Mouse (Mus musculus) thymus, postnatal 0 days (tissue): ENCODE data around the gene Smo. TPM values are rescaled to one million over a fixed set of nuclear protein-coding genes. Genes with fewer than 3 reads are reported as not detected.
"Not testable (repeated sequence)": the region's sequence is repeated elsewhere in the genome, so short reads cannot be mapped to it uniquely, and the experiment has no call there.

ENCODE experiments used
- DNase-seq: peaks from one replicate; pipeline ENCODE4 v3.0.0-alpha.2; 2015; ENCODE audit warnings: low spot score
- polyA plus RNA-seq: library from polyadenylated mRNA; unstranded; fragments of >200 nt; fragmentation: Nextera tagmentation; extraction: Ambion mirVana; gene quantifications from 2 replicates; pipeline ENCODE4 v1.2.1, GENCODE M21; 2015

The Smo gene
- polyA plus RNA-seq, 1 experiment from 2014 or later, result 18.1 TPM

DNA sequence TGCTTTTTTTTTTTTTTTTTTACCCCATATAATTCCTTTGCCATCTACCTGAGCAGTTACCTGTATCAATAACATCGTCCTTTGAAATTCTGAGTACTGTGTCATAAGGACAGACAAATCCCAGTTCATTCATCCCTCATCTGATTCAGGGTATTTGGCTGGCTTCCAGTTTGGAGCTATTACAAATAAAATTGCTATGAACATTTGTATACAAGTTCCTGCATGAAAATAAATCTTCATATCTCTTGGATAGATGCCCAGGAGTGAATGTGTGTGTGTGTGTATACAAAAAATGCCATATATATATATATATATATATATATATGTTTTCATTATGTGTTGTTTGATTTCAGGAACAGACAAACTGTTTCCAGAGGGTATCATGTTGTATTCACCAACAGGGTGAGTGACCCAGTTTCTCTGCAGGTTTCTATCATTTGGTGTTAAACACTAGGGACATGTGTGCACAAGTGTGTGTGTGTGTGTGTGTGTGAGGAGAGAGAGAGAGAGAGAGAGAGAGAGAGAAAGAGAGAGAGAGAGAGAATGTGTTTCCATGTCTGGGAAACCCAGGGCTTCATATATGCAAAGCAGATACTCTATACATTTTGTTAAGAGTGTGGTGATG, 8.6 kb upstream of the Smo start:
- DNase-seq, result no peak

DNA sequence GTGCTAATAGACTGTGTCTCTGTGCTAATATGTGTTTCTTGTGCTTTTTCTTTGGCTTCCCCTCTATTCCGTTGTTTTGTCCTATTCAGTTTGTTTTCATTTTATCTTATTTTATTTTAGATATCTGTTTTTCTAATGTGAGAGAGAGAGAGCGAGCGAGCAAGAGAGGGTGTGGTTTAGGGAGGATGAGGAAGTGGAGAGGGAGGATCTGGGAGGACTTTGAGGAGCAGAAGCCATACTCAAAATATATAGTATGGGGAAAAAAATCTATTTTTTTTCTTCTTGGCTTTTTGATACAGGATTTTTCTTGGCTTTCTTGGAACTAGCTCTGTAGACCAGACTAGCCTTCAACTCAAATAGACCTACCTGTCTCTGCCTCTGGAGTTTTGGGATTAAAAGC, 7.3 kb upstream of the Smo start:
- no peak for DNase-seq

DNA sequence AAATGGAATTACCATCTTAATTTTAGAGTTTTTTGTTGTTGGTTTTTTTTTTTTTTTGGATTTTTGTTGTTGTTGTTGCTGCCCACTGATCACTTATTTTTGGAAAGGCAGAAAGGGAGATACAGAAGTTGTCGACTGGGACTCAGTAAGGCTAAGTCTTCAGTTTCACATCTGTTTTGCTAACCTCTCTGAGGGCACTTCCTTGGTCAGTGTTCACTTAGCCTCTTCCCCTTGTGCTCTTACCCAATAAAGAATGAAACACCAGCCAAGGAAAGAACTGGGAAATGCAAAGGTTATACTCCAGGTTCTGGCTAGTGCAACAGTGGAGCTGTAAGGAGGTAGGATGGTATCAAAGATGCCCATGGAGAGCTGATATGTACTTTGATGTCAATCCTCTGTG, 5.8 kb upstream of the Smo start:
- DNase-seq, result no peak

DNA sequence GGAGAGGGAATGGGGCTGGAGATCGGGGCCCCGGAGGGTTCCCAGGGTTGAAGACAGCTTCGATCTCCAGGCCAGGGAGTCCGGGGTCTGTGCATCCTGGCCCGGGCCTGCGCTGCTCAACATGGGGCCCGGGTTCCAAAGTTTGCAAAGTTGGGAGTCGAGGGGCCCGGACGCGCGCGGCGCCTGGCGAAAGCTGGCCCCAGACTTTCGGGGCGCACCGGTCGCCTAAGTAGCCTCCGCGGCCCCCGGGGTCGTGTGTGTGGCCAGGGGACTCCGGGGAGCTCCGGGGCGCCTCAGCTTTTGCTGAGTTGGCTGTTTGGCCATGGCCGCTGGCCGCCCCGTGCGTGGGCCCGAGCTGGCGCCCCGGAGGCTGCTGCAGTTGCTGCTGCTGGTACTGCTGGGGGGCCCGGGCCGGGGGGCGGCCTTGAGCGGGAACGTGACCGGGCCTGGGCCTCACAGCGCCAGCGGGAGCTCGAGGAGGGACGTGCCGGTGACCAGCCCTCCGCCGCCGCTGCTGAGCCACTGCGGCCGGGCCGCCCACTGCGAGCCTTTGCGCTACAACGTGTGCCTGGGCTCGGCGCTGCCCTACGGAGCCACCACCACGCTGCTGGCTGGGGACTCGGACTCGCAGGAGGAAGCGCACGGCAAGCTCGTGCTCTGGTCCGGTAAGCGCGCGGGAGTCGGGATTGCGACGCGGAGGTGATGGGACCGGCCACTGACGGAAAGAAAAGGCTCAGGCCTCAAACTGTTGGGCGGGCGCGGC, 567 bp downstream of the Smo start:
- DNase-seq, result peak; percentile 50

DNA sequence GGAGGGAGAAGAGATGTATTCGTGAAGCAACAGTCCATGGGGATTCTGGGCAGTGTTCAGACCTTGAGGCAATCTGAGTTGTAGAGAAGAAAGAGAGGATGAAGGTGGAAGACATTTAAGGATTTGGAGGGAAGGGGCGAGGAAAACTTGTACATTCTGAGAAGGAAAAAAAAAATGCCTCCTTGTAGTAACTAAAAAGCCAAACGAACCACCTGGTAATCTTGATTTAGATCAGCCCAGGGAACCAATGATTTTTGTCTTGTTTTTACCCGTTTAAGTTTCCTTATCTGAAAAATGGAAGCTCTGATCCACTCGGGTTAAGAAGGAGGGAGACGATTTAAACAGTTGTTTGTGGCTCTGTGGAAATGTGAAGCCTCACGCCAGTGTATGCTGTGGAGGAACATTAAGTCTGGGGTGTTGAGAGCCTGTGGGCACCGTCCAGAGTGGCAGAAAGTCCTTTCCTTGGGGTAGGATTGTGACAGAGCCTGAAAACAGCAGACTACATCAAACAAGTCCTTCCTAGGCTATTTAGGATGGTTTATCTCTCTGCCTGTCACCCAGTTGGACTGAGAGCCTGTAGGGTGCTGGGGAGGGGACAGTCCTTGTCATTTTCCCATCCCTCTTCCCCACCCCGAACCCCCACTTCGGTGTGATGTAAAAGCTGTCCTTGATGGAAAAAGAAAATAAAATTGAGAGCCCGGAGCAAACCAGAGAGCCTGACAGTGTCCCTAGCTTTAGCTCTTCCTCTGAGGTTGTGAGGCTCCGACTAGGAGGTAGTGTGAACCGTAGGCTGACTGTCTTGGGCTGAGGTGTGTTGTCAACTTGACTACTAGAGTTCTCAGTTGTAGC, 1.5 kb downstream of the Smo start:
- peak; percentile 27 for DNase-seq

DNA sequence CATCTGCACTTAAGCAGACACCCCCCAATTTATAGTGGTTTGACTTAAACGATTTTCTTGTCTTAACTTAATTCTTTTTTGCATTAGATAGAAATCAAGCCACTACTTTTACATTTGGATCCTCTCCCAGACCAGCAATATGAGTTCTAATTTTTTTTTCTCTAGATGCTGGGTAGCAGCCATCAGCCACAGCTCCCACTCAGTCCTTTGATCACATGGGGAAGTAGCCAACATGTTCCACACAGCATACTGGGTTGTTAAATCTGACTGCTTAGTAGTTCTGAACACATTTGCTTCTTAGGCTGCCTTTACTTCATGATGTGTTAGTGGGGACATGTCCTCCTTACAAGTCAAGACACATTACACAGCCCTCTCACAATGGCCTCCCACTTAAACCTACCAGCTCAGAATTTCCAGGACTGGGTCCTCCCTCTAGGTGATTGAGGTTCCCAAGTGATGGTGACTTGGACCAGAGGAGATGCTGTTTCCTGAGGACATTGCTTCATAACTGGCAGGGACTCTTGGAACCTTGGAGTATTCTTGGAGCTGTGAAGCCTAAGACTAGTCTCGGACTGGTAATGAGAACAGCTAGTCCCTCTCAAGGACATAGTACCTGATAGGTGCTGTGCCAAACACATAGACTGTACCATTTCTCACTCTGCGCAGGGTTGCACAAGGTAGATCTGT, 16.3 kb downstream of the Smo start:
- no peak for DNase-seq

DNA sequence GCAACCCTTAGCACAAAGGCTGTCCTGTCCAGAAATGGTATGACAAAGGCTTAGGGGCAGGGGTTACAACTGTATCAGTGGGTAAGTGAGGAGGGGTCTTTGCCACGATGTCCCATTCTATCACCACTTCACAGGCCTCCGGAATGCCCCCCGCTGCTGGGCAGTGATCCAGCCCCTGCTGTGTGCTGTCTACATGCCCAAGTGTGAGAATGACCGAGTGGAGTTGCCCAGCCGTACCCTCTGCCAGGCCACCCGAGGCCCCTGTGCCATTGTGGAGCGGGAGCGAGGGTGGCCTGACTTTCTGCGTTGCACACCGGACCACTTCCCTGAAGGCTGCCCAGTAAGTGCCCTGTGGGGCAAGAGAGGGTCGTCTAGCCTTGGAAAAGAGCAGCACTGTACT, 18.0 kb downstream of the Smo start:
- no peak for DNase-seq

DNA sequence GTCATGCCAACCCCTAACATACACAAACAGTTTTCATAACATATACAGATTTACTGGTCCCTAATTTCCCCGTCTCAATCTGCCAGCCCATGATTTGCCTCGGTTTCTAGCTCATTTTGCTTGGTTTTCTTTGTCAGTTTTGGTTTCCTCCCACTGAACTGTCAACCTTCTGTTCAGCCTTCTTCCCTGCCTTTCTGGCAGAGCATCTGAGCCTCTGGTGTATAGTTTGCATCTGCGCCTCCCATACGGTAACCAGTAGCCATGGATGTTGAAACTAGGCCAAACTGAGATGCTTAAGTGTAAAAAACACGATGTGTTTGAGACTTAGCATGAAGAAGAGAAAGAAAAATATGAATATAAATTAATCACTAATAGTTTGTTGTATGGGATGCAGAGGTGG, 20.7 kb downstream of the Smo start:
- DNase-seq, result no peak

DNA sequence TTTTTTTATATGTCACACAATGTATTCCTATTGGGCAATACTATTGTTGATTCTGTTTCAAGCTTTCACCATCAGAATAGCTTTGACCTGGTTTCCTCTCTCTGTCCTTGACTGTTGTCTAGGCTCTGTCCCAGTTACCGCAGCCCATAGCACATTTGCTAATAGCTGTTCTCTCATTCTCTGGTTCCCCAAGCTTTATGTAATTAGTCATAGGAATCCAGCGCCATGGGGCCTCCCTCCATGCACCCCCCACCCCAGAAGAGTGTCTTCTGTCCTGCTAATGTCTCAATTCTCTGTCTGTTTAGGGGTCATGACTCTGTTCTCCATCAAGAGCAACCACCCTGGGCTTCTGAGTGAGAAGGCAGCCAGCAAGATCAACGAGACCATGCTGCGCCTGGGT, 21.2 kb downstream of the Smo start:
- no peak for DNase-seq

DNA sequence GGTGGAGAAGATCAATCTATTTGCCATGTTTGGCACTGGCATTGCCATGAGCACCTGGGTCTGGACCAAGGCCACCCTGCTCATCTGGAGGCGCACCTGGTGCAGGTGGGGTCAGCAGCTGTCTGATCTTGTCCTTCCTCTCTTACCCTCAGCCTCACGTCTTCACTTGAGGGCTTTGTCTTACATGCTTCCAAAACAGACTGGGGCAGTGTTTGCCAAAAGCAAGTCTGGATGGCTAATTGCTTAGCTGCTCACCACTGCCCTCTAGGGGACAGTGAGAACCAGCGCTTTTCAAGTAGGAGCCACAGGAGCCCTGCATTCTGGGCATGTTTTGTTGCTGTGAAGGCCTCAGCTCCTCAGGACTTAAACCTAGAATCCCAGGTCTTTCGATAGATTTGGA, 23.1 kb downstream of the Smo start:
- peak; percentile 78 for DNase-seq

DNA sequence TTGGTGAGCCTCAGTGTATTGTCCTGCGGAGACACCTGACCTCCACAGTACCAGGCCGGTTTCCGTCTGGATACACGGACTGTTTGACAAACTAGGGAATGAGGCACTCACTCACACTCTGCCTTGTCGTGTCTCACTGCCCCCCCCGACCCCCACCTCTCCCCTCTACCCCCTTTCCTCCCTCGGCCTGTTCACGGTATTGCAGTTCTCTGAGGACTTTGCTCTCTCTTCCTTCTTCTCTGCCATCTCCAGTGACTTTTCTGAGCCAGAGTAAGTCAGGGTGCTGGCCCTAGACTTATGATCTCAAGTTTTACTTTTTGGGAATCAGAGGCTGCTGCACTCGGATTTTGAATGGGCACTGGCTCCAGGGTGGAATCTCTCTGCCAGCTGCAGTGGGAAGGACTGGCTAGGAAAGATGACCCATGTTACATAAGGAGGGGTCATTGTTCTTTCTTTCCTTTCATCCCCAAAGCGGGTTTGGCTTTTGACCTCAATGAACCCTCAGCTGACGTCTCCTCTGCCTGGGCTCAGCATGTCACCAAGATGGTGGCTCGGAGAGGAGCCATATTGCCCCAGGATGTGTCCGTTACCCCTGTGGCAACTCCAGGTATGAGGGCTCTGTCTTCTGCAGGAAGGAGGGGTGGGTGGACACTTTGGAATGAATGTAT, 23.8 kb downstream of the Smo start:
- DNase-seq, result no peak

DNA sequence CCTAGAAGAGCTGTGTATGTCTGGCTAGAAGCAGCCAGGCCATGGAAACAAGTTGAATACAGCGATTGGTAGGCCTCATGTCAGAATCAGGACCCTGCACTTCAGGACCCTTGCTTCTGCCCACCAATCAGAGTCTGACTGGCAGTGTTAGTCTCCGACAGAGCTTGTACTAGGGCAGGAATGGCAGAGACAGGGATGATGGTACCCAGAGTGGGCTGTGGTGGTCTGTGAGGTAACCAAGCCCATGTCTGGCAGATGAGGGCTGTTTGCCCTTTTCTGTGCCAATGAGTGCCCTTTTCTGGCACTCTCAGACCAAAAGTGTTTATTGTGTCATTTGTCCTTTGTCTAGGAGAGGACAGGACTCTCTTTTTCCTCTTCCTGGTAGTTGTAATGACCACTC, 25.1 kb downstream of the Smo start:
- DNase-seq, result not testable (repeated sequence)

DNA sequence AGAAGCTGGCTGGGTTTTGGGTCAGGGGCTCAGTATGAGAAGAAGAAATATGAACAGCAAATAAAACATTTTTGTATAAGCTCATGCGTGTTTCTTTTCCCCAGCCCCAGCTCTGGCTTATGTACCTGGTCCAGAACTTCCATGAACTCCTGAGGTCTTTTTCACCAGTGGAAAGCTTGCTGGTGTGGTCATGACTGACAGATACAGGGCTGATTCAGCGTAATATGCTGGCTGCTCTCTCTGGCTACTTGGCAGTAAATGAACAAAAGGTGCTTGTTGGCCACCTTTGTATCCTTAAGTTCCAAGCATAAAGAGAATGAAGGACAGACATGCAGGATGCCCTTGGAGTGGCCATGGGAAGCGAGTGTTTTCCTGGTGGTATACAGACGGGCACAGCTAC, 26.0 kb downstream of the Smo start:
- no peak for DNase-seq

DNA sequence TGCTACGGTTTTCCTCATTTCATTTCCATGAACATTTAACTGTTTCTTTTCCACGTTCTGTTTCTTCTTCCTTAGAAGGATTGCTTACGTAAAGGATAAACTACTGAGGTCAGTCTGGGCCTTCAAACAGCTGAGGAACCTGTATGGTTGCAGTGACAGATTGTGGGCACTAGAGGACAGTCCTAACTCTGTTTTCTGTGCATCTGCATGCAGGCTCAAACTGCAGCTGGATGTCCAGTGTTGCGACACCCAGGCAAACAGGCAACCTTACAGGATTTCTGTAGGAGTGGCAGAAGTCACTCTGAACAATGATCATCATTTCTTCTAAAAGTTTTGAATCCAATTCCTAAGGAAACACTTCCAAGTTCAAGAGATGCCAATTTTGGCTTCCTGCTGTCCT, 27.2 kb downstream of the Smo start:
- DNase-seq, result peak; percentile 23

DNA sequence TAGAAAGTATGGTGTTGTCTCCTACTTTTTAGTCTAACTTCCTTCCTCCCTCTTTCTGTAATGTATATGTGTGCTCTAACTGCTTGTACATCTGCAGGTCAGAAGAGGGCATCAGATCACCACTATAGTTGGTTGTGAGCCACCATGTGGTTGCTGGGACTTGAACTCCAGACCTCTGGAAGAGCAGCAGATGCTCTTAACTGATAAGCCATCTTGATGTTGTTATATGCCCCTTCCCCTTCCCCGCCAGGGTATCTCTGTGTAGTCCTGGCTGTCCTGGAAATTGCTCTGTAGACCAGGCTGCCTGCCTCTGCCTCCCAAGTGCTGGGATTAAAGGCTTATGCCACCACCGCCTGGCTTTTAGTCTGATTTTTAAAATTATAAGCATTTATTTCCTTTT, 31.6 kb downstream of the Smo start:
- no peak for DNase-seq

DNA sequence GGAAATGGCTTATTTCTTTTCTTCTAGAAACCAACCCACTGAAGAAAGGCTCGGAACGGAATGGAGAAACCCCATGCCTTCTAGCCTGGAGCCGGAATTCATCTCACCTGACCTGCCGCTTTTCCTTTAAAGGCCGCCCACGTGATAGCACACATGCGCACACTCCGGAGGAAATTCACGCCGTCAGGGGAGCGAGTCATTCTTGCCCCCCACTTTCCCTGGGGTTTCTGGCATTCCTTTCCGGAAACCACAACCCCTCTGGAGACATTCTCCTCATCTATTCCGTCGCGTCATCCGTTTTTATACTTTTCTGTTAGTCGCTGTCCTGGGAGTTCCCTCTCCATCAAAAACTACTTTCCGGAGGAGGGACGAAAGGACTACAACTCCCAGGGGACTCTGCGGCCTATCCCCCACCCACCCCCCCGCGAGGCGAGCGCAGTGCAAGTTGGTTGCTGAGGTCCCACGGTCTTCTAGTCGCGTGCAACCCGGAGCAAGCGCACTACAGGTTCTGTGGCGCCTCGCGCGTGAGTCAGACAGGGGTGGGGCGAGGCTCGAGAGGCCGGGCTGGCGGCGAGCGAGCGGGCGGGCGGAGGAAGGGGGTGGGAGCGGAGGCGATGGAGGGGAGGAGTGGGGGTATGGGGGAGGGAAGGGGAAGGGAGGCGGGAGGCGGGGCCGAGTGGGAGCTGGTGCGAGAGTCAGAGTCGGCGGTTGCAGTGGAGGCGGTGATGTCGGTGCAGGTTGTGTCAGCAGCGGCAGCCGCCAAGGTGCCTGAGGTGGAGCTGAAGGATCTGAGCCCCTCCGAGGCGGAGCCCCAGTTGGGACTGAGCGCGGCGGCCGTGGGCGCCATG, 32.7 kb downstream of the Smo start, which contains the start of gene Ahcyl2:
TSS of gene Ahcyl2 (plus strand) at position 199 of the 848 bp plus-strand sequence.
- peak; percentile 97 for DNase-seq

DNA sequence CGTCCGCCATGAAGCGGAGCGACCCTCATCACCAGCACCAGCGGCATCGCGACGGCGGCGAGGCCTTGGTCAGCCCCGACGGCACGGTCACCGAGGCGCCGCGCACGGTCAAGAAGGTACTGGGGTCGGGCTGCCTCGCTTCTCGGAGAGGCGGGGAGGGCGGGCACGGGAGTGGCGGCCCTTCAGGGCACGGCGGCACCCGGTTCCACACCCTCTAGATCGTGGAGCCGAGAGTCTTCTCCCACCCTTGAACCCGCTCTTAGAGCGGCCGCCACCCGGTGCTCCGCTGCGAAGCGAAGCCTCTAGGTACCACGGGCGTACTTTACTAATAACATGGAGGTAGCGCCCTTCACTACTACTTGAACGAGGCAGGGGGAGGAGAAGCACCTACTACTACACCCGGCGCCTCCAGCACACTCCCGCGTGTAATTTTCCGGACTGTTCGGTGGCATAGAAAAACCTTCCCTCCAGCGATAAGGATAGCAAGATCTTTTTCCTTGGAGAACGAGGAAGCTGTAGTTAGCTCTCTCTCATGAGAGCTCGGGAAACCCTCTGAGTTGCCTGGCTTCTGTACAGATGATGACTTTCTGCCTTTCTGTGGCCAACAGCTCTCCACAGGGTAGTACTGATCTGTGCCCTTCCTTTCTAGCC, 33.6 kb downstream of the Smo start:
- DNase-seq, result peak; percentile 51

DNA sequence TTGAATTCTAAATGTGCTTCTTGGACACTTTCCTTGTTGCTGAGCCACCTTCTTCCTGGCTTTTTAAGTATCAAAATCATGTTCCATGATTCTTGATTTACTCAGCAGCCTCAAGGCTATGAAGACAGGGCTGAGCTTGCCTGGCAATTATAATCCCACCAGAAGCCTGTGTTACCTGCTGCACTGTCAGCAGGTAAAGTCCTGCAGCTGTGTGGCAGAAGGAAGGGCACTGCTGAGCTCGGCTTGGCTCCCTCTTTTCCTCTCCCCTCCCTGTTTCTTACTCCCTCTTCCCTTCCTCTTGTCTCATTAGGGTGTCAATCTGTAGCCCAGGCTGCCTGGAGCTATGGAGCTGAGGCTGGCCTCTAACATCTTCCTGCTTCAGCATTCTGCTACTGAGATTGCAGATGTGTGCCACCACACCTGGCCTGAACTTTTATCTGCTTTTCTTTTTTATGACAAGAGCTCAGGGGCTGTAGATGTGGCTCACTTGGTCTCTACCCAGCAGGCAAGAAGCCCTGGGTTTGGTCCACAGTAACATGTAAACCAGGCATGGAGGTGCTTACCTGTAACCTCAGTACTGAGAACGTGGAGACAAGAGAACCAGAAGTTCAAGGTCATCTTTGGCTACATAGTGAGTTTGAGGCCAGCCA, 35.5 kb downstream of the Smo start:
- no peak for DNase-seq

DNA sequence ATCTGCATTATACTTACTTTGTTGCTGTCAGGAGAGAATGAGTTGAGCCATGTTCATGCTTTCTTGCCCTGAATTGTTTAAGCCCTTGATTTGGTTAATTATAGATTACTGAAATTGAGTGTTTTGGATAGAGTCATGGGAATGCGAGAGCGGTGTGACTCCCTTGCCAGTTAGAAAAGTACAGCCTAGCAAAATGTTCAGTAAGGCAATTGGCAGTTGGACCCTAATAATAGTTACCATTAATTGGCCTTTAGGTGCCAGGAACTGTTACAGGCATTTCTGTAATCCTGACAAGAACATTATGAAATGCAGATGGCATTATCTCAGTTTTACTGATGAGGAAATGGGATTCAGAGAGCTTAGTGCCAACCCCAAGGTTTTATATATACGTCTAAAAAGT, 36.9 kb downstream of the Smo start:
- no peak for DNase-seq
